Mouse (Mus musculus) natural killer cell, adult 2 months (primary cell): Measurements from ENCODE around the gene Lpp.
A peak's percentile ranks its signal among the peaks of the same experiment; 100 is the strongest.

Experiments used
- DNase-seq, 2 experiments: peaks; one replicate each; pipeline ENCODE4 v3.0.0; 2022; ENCODE audit warnings: low spot score in 2 of 2

Lpp gene

GRCm38 (mm10) chr16:24801780-24802179, 408.5 kb downstream of the Lpp start:
- DNase-seq: no peak

DNA sequence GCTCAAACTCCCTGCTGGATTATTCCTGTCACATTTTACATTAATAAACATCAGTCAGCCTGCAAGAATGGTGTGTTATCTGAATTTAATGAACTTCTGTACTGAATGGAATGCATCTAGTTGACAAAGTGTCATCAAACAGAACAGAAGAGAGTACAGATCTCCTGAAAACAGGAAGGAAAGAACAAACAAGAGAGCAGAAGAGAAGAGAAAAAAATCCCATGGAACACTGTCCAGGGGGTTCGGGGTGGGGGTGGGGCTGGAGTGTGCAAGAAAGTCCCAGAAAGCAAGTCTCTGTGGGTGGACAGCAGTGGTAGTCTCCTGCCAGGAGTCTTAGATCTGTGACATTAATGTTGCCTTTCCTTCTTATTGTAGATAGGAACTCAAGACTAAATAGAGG, 412.8 kb downstream of the Lpp start:
- DNase-seq: no peak

DNA sequence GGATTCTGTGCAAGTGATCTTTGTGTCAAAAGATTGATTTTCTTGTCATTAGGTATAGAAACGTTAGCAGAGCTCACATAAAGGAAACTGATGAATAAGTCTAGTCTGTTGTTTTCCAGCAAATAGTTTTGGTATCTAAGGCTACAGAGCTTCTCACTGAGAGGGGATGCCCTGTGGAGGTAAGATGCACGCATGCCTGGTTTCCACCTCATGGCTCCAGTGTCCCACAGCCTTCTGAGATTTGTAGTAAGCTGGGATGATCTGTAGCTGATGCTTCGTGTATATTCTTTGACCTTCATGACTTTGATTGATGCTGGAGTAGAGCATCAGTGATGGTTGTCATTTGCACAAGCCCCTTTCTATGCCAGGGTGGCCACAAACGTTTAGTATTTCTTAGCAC, 414.3 kb downstream of the Lpp start:
- no peak for DNase-seq

- DNase-seq: no peak
Measured at GRCm38 (mm10) chr16:24809811-24810210, 416.5 kb downstream of the Lpp start.

DNA sequence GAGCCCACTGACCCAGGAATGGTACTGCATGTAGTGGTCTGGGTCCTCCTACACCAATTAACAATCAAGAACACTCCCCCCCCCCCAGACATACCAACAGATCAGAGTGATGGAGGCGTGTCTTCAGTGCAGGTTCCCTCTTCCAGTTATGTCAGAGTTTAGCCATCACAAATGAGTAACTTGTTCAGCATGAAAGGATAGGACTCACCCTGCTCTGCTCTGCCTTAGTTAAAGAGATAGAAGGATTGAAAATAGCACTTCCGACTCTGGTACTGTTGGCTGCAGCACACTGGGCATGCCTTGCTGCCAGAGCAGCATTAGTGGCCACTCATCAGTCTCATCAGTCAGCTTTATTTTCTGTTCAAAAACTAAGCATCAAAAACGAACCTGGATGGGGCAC, 423.3 kb downstream of the Lpp start:
- no peak for DNase-seq

DNA sequence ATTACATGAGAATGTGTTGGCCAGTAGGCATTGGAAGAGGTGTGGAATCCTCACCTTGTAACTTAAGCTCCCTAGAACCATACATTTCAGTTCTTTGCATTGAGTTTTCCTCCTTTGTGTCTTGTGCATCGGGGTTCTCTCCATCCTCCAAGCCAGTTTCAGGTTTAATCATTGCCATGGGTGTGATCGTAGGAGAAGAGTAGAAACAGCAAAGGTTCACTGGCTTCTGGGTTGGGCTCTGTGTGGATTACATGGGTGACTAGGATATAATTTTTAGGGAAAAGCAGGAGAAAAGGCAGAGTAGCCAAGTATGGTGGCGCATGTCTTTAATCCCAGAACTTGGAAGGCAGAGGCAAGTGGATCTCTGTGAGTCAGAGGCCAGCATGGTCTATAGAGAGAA, 424.1 kb downstream of the Lpp start:
- DNase-seq: no peak

DNA sequence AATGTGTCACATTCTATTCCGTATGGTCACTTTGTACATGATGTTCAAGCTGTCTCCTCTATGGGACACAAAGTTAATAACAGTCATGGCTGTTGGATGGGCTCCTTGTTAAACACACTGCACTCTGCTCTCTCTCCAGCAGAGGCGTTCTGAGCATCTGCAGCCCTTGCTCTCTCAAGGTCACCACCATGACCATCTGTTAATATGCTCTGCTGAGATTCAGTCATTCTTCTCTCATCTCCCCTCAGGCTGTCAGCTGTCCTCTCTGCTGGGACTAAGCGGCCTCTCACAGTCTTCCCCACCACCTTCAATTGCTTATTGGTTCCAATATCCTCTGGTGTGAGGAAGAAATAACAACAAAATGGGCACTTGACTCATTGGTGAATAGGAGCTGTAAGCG, 425.8 kb downstream of the Lpp start:
- DNase-seq: no peak

- DNase-seq: no peak
Measured at GRCm38 (mm10) chr16:24822182-24822875, 429.0 kb downstream of the Lpp start.

DNA sequence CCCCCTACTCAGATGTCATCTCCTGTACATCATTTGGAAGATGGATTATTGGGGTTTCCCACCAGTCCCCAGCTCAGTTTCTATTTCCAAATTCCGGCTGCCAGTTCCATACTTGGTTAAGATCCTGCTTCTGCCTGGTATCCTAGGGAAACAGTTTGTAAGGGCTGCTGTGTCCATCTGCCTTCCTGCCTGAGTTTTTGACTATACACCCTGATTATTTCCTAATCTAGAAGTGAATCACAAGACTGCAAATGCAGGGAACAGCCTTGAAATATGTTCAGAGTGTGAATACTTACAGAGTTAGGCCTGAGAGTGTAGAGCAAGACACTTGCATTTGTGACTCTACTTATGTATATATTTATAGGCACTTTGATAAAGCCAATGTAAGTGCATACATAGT, 429.6 kb downstream of the Lpp start:
- DNase-seq: no peak

GRCm38 (mm10) chr16:24826390-24826789, 433.1 kb downstream of the Lpp start:
- peak; percentile 3 to 49 for DNase-seq

GRCm38 (mm10) chr16:24828207-24828803, 435.0 kb downstream of the Lpp start:
- no peak for DNase-seq

GRCm38 (mm10) chr16:24829860-24830259, 436.6 kb downstream of the Lpp start:
- DNase-seq: no peak

DNA sequence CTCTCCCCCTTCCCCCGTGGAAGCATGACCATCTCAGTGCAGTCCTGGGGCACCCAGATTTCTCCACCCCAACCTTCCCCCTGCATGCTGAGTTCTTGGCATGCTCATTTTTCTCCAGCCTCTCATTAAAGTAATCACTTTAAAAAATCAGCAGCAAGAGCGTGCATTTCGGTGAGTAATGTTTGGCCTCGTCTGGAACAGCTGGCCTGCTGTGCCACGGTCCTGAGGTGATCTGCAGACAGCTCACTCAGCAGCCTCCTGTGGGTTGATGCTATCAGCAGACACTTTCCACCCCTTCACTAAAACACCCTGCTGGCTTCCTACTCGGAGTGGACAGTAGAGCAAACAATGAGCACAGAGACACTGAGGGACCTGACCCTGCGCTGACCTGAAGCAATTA, 437.6 kb downstream of the Lpp start:
- no peak for DNase-seq

GRCm38 (mm10) chr16:24833221-24833620, 439.9 kb downstream of the Lpp start:
- DNase-seq: no peak

- DNase-seq: no peak
Measured at GRCm38 (mm10) chr16:24834536-24834935, 441.2 kb downstream of the Lpp start.

DNA sequence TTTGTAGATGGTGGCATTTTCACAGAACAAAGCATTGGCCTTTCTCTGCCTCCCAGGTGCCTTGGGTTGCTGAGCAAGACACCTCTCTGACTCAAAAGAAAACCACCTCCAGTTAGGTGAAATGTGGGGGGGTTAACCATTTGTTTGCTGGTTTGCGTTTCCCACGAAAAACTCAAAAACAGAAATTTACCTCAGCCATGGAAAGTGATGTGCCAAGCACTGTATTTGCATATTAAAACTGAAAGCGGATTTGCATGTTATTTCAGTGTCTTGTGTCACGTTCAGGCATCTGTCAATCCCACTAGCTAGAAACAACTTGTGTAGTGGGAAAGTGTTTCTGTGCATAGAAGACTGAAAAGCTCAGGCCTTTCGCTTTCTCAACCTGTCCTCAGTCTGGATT, 443.2 kb downstream of the Lpp start:
- DNase-seq: peak in 1 of 2 experiments; percentile 10

- peak in 1 of 2 experiments; percentile 15 for DNase-seq
Measured at GRCm38 (mm10) chr16:24839018-24839417, 445.7 kb downstream of the Lpp start.

- DNase-seq: no peak
Measured at GRCm38 (mm10) chr16:24840073-24840472, 446.8 kb downstream of the Lpp start.

- no peak for DNase-seq
Measured at GRCm38 (mm10) chr16:24846141-24846540, 452.8 kb downstream of the Lpp start.

GRCm38 (mm10) chr16:24859509-24860140, 466.3 kb downstream of the Lpp start:
- DNase-seq: no peak

- DNase-seq: peak in 1 of 2 experiments; percentile 16
Measured at GRCm38 (mm10) chr16:24860445-24860844, 467.1 kb downstream of the Lpp start.

GRCm38 (mm10) chr16:24861374-24861773, 468.1 kb downstream of the Lpp start:
- no peak for DNase-seq

- peak; percentile 6 to 51 for DNase-seq
Measured at GRCm38 (mm10) chr16:24874235-24874634, 480.9 kb downstream of the Lpp start.
